Mouse (Mus musculus): Measurements from ENCODE around the gene Ahnak.

DNA sequence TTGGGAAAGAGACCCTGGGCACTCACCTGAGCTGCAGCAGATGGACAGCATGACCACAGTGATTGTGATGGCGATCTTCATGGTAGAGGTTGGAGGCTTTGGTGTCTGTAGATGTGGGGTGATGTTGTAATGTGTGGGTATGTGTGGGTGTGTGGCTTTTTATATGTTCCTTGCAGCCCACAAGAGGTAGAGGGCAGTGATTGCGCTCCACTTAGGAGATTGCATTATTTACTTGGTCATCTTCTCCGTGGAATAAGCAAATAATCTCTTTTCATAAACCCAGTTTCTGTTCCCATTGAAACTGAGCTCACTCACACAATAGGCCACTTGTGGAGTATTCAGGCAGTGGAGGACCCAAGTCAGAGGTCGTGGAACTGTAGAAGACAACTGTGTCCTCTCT is 98.7 kb downstream of the Ahnak start, which contains the start of gene Scgb1a1:
- TF ChIP-seq CTCF (IDR thresholded peaks at IDR 0.05; ENCODE audit: extremely low read depth, insufficient read length, insufficient replicate concordance, low read depth, low read length) (no peak), POLR2A (IDR thresholded peaks at IDR 0.05; ENCODE audit: low read depth, low read length) (no peak)
